Mouse (Mus musculus) left cerebral cortex, adult 11 months (tissue): ENCODE measurements around the gene Pnma1.

ENCODE experiments used
- DNase-seq: peaks from one replicate; pipeline ENCODE4 v3.0.0; 2022; ENCODE audit warnings: low spot score

The Pnma1 gene

DNA sequence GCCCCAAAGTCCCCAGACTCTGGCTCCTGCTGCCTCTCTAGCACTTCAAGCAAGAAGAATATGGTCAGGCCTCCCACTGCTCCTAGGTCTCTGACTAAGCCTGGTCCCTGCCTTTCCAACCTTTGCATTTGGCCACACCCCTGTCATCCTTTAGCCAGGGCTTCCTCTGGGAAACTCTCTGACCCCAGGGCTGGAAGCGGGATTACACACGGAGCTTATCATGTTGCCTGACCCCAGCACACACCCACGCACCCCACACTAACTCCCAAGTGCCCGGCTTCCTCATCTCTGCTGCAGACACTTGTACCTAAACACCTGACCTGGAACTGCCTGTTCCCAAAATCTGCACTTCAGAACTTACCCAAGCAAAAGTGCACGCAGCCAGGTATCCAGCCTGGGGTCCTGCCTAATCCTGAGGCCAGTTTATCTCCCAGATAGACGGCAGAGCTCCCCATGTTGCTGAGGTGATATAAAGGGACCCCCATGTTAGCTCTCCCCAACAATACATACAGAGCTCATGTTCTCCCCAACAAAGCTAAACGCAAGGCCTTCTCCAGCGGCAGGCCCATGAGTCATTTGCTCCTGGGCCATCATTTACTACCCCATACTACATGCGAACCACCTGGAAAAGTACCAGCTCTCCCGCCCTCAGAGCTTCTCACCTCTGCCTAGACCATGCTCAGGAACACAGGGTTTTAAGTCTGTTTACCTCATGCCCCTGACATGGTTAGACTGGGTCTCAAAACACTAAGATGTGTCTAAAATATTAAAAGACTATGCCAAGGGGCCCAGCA is 30.6 kb upstream of the Pnma1 start:
- no peak for DNase-seq

DNA sequence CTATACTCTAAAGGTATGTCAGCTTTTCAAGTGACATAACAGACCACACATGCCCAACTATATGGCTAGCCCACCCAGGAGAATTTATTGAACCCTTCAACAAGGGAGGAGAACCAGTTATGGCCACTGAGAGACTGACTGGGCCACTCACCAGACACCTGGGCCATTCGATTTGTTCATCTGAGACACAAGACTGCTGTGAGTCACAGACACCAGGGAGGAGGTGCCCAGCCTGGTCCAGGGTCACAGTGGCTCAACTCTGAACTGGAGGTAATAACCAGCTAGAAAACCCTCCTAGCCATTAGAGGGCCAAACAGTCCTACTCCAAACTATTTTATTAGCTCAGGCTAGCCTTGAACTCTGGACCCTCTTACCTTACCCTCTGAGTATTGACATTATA is 29.8 kb upstream of the Pnma1 start:
- DNase-seq = no peak

DNA sequence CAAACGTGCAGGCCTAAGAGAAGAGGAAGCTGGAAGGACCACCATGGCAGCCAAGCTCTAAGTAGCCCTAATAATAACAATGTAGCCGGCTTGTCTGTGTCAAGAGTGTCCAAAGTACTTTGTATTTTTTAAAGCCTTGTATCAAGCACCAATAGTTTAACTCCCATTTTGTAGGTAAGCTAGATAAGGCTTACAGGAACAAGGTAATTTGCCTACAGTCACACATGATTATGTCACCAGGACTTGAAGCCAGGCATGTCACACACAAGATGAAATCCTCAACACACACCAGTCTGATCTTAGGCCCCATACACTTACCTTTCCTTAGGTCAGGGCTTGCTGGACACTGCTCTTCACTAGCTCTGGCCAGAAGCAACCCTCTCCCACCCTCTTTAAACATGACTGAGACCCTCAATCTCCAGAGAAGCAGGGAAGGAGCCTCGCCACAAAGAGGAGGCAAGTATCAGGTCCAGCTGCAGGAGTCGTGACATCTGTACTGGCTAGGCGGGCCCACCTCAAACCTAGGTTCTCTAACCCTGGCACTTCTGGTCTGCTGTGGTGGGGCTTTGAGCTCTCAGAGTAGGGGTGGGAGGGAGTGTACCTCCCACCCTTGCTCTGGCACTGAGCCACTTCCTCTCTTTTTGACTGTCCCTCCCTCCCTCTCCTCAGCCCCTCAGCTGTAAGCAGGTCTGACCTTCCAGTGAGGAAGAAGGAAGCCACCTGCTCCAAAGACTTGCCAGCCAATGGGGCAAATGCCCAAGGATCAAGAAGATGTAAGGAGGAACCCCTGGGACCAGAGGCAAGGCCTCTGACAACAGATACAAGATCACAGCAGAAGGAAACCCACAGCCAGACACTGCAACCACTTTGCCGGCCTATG is 28.8 kb upstream of the Pnma1 start:
- no peak for DNase-seq

DNA sequence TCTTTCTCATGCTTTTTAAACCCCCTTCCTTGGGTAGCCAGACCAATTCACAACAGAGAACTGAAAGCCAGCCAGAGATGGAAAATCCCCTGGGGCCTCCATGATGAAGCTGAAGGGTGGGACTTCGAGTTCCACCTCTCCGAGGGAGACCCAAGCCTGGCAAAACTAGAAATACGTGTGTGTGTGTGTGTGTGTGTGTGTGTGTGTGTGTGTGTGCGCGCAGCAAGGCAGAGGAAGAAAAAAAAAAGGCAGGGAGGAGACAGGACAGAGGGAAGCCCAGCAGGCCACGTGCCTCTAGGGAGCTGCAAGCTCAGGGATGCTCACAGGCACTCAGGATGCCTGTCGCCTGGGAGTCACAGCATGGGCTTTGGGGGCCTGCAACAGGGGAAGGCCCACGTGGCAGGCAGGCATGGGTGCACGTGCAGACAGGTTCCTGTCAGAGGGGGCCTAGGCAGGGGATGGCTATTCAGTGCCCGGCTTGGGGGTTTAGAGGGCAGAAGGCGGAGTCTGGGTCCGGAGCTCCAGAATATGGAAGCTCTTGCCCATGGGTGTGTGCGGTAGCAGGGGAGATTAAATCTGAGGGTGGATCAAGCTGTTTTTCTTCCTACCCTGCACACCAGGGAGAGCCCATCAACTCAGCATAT is 28.0 kb upstream of the Pnma1 start:
- DNase-seq = no peak

DNA sequence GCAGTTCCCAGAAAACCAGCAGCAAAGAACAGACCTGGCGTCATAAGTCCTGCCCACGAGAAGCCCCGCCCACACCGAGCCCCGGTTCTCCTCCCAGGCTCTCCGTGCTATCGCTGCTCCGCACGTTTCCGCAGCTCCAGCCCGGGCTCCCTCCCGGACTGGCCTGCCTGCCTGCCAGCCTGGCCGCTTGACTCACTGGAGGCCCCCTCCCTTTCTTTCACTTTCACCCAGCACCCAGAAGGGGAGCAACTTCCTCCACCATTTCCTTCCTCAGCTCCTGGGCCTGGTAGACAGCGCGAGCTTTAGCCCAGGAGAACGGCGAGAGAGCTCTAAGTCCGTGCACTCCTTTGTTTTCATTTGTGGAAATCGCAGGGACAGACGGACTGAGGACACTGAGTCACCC is 27.4 kb upstream of the Pnma1 start:
- peak; percentile 77 for DNase-seq

DNA sequence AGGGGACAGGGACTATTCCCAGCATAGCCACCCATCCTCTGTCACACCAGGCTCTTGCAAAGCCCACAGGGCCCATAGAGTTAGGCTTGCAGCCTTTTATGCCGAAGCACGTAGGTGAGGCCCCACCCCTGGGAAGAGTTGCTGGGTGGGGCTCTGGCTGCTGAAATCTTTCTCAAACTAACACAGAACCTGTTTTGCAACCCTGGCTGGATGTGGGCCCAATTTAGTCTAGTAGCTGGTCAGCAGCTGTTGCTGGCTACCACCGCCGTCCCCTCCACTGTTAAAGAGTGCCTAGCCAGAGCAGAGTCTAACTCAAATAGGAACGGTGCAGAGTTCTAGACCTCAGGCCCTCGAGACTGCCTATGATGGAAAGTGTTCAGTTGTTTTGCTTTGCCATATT is 26.6 kb upstream of the Pnma1 start:
- DNase-seq = no peak

DNA sequence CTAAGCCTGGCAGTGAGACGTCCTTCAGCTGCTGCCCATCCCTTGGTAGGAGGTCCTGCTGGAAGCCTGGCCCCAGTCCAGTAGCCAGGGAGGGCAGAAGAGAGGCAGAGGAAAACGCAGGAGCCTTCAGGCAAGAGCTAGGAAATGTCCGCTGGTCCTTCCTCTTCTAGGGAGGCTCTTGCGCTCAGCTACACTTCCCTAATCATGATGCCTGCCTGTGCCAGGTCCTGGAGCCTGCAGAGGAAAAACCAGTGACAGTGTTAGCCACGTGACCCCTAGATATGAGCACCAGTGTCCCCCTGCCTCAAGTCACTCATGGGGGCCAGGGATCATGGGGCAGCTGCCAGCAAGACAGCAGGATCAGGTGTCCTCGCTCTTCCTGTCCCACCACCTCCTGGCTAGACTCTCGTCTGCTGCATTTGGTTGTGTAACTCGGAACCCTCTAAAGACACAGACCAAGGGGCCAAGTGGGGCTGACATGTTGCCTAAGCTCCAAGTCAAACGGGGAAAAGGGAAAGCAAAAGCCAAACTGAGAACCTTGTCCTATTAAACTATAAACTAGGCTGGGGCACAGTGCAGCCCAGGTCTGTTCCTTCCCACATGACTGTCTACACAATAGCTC is 26.0 kb upstream of the Pnma1 start:
- no peak for DNase-seq

DNA sequence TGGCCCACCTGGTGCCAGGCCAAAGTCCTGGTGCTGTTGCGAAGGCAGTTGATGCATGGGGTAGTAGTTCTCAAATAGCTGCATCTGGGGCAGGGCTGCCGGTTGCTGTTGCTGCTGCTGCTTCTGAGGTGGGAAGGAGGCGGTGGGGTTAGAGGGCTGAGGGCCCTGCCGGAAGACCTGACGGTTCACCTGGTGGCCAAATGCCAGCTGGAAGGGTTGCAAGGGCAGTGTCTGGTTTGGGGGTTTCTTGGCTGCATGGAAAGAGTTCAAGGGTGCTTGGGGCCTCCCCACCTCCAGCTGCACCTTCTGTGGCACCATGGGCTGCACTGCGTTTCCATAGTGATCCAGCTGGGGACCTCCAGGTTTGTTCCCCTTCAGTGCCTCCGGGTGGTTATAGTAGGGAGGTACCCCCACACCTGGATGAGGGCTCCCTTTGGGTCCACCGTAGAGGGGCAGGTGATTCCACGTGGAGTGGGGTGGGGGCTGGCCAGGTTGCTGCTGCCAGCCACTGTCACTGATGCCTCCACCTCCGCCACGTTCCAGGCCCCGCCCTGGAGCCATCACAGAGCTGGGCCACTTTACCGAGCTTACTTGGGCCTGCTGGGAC is 25.1 kb upstream of the Pnma1 start:
- no peak for DNase-seq

DNA sequence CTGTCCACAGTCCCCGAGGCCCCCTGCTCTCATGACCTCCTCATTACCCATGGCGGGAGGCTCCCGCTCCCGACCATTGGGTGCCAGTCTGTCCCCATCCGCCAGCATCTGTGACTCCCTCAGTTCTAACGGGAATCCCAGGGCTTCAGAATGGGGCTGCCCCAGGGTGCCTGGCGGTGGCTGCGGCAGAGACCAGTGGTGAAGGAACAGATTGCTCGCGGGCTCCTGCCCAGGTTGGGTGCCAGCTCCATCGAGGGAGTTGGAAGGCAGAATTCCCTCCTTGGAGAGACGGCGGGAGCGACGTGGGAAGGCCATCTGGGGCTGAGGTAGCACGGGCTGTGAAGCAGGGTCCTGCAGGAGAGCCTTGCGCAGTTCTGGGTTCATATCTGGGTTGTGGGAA is 24.6 kb upstream of the Pnma1 start:
- DNase-seq = no peak

DNA sequence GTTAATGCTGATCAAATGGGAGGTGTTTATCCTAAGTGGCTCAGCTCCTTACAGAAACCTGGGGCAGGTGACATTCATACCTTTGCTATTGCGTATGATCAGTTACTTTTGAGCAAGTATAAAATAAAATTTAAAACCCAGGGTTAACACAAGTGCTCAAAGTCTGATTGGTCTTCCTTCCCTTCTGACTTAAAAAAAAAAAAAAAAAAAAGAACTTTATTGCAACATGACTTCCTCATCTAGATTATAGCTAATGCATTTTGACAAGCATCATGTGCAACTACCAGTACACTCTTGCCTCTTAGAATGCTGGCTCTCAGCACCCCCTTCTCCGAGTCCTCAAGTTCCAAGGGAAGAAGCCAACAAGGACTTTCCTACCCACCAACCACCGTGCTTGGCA is 23.9 kb upstream of the Pnma1 start:
- DNase-seq = no peak

DNA sequence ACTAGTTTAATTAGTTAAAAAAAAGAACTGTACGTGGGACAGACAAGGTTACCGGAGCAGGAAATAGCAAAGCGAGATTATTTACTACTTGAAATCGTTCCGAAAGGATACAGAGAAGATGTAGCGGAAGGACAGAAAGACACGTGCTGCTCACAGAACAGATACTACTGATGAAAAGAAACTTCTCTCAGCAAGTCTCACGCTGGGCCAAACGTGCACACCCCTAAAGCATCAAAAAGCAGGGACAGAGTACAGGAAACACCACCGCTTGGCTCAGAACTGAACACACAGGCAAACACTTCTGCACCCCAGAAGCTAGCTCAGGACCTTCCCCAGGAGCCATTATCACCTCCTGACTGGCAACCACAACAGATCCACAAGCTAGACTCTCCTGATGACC is 22.3 kb upstream of the Pnma1 start:
- DNase-seq = no peak

DNA sequence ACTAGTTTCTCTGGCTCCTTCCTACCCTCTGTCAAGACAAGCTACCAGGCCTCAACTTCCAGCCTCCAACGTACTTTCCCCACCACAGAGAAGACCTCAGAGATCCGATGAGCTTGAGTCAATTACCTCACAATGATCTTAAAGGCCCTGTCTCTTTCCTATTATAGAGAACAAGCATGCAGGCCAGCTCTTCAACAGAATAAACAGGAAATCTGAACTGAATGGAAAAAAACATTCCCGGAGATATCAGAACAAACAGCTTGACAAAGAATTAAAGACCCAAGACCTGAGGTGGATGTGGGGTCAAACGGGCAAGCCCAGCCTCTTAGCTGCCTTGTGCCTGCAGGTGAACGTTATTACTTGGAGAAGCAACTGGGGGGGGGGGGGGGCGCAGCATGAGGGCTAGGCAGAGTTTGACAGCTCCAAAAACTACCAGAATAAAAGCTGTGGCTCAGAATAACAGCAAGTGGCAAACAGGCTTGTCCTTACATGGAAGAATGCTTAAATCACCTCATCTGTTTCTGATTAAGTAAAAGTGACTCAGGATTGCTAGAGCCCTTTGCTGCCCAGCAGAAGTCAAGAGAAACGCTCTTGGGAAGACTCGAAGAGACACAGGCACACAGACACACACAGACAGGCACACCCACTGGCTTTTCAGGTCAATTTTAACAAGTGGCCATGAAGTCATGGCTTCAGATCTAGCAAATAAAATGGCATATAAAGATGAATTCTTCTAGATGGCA is 17.5 kb upstream of the Pnma1 start:
- DNase-seq = no peak

DNA sequence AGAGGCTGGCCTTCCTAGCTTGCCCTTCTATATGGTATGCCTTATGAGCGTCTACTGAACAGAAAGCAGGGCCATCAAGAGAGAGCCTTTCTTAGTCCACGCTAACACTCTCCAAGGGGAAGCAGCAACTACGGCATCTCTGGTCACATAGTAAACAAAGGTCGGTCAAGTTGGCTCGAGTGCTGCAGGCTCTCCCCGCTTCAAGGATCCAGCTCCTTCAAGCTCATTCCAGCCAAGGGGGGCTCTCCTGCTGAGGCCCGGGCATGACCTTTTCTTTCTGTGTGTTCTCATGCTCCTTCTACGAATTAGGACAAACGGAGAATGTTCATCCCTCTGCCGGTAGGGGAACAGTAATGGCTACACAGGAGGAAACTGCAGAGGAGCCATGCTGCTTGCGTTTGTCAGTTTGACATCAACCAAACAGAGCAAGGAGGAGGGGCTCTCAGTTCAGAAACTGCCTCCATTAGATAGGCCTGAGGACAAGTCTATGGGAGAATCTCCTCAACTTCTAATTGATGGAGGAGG is 15.4 kb upstream of the Pnma1 start:
- DNase-seq = no peak

DNA sequence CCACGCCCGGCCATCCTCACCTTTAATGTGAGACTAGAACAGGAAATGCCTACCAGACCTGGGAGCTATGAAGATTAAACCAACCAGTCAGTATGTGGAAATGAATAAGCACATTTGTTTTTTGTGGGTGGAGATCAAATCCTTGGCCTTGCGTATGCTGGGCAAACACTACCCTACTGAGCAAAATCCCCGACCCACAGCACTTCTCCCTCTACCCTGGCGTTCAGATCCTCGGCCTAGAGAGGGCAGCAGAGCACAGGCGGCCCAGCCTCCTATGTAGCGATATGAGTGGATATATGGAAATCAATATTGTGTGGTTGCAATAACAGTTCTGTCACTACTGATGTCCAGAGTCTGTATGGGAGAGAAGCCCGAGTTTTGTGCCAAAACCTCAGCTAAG is 14.8 kb upstream of the Pnma1 start:
- DNase-seq = no peak

DNA sequence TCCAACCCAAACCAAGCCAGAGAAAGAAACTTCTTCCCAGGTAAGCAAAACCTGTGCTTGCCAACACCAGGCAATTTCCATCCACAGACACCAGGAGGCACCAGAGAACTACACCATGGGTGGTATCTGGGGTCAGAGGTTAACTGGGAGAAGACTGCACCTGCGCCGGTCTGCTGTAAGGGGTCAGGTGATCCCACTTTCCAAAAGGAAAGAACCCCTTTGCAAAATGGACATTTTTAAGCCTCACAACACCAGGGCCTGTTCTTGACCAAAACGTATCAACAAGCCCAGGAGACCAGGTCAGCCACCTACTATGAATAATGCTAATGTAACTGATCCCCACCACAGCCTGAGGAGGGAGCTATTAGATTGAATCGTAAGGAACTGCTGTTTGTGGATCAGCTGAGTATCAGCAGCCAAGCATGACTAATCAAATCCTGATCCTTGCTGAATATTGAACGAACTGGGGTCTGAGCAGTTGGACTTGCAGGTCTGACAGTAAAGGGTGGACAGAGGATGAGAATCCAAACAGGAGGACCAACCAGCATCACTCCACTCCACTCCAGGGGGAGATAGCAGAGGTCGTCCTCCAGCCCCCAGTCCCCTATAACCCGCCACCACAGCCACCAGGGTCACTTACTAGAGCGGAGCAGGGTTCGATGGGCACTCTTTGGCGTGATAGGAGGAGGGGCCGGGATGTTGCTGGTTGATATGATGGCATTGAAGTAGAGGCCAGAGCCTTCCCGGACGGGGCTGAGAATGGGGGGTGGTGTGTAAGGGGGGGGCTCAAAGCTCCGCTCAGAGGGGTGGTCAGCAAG is 13.5 kb upstream of the Pnma1 start:
- DNase-seq = no peak

DNA sequence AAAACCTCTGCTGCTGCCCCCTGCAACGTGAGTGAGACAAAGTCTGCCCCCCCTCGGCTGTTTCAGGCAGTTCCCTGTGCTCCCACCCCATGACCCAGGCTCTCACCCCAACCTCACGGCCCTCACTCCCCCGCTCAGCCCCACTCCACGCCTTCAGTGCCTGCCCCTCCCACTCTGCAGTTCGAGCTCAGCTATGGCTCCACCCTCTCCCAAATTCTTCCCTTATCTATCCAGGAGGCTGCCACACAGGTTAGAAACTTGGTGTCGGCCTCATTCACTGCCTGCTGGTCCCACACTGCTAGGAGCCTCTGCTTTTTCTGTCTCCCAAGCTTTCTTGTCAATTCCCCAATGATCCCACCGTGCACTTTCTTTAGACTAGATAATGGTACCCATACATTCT is 12.8 kb upstream of the Pnma1 start:
- no peak for DNase-seq

DNA sequence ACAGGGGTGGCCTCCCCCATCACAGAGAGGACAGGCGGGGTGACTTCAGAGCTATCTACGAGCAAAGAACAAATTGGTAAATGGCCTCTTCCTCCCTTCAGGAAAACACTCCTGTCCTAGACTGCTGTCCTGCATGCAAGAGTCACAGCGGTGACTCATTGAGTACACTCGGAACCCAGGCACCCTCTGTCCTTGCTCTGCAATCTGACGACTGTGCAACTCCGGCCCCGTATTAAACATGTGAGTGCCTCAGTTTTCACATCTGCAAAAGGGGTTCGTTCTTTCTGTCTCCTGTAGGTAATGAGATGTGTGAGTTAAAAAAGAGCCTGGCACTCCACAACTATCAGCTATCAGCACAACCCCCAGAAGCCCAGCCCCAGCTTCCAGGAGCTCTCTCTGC is 12.2 kb upstream of the Pnma1 start:
- DNase-seq = no peak

DNA sequence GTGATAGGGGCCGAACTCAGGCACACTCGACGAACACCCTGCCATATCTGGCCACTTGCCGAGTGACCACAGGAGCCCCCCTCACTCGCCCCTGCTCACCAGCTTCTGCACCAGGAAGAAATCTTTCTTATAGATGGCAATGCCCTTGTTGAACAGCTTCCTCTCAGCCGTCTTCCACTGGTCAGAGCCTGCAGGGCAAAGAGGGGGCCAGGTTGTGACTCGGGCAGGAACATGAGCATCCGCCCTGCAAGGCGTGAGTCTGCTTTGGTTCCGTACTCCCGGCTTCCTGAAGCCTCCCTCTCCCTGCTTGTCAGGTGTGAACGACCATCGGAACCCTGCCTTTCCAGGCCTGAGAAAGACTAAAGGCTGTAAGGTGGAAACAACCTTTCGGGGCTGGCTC is 9.9 kb upstream of the Pnma1 start:
- DNase-seq = no peak

DNA sequence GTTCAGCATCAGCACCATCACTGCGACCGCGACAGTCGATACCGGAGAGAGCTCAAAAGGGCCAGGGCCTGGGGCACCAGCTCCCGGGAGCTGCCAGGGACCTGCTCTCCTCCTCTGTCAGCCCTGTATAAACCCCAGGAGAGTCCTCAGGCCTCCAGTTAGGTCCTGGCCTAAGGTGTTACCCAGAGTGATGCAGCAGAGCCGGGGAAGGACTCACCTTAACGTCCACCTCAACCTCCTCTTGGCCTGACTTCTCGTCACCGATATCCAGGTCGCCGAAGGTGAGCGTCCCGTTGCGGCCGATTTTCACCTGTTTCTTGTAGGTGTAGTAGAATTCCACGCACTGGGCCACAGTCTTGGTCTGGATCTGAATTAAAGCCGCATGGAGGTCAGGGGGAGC is 7.9 kb upstream of the Pnma1 start:
- DNase-seq = no peak

DNA sequence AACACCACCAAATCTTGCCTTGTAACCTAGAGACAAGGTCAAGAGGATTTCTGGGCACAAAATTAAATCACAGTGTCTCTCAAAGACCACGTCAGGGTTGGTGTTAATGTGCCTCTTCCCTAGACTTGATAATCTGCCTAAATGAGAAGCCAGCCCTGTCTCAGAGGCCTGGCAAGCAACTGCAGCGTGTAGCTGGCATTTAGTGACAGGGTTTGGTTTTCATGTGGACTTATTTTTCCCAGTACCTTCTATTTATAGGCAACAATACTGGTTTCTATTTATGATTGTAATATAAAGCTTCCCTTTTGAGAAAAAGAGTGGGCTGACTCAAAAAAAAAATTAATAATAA is 7.2 kb upstream of the Pnma1 start:
- no peak for DNase-seq
